Mouse (Mus musculus): Measurements from ENCODE around the gene Vmn2r108. TPM values are rescaled to one million over a fixed set of nuclear protein-coding genes. Genes with fewer than 3 reads are reported as not detected.
"Not testable (repeated sequence)": the region's sequence is repeated elsewhere in the genome, so short reads cannot be mapped to it uniquely, and the experiment has no call there.

Gene Vmn2r108
- not detected in 2 replicates for polyA plus RNA-seq (2014; fragmentation: Nextera tagmentation; extraction: Ambion mirVana)

DNA sequence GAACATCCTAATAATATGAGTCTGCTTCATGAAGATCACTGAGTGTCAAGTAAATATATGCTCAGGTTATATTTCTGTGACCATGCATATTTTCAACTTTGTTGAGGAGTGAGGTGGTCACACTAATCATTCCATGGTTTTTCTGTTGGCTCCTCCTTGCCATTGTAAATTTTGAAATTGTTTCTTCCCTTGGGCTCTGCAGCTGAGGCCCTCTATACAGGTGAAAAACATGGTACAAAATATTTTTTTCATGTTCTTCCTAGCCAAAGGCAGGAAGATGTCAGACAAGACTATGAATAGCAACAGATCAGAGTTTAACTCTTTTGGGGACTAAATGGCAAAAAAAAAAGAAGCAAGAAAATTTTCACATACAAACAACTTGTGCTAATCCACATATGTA, at the start of gene Vmn2r108:
Gene Vmn2r108, minus strand, starts transcription at position 101 of the 400 bp plus-strand sequence.
- no peaks in the 10 kb centered on the region for H3K36me3 ChIP-seq (replicated peaks; ENCODE audit: control insufficient read depth, insufficient read depth, low read depth, low read length)
- no peak within 1 kb of the TSS for H3K27ac ChIP-seq (replicated peaks; ENCODE audit: low read depth, low read length)
- no peak within 1 kb of the TSS for H3K4me3 ChIP-seq (ENCODE audit: low read depth, low read length)
- ATAC-seq (replicated peaks; ENCODE audit: insufficient number of reproducible peaks, low FRiP score, low TSS enrichment, low read depth) (no peak), DNase-seq (ENCODE audit: low spot score) (no peak)
- no peak within 1 kb of the TSS for H3K4me2 ChIP-seq (ENCODE audit: low read depth, low read length)
- H3K27me3 ChIP-seq (ENCODE audit: control insufficient read depth, insufficient read depth, low read length) = no peaks in the 10 kb centered on the region
- no peaks in the 10 kb centered on the region for H3K9me3 ChIP-seq (replicated peaks; ENCODE audit: control insufficient read depth, low read length)
- no peak within 1 kb of the TSS for H3K9ac ChIP-seq (replicated peaks; ENCODE audit: low read length)
- no peaks in the 10 kb centered on the region for H3K4me1 ChIP-seq (ENCODE audit: control insufficient read depth, insufficient read depth, low read length)

DNA sequence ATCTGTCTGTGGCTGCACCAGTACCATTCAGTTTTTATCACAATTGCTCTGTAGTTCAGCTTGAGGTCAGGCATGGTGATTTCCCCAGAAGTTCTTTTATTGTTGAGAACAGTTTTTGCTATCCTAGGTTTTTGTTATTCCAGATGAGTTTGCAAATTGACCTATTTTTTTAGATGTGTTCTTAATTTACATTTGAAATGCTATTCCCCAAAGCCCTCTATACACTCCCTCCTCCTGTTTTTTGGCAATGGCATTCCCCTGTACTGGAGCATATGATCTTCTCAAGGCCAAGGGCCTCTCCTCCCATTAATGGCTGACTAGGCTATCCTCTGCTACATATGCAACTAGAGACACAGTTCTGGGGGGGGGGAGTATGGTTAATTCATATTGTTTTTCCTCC, 27.1 kb upstream of the Vmn2r108 start:
- H3K4me3 ChIP-seq (ENCODE audit: low read depth, low read length); DNase-seq (ENCODE audit: low spot score); H3K4me2 ChIP-seq (ENCODE audit: low read depth, low read length); H3K36me3 ChIP-seq (replicated peaks; ENCODE audit: control insufficient read depth, insufficient read depth, low read depth, low read length); H3K27me3 ChIP-seq (ENCODE audit: control insufficient read depth, insufficient read depth, low read length); H3K27ac ChIP-seq (replicated peaks; ENCODE audit: low read depth, low read length); H3K4me1 ChIP-seq (ENCODE audit: control insufficient read depth, insufficient read depth, low read length); H3K9ac ChIP-seq (replicated peaks; ENCODE audit: low read length); H3K9me3 ChIP-seq (replicated peaks; ENCODE audit: control insufficient read depth, low read length); ATAC-seq (replicated peaks; ENCODE audit: insufficient number of reproducible peaks, low FRiP score, low TSS enrichment, low read depth): not testable (repeated sequence)

DNA sequence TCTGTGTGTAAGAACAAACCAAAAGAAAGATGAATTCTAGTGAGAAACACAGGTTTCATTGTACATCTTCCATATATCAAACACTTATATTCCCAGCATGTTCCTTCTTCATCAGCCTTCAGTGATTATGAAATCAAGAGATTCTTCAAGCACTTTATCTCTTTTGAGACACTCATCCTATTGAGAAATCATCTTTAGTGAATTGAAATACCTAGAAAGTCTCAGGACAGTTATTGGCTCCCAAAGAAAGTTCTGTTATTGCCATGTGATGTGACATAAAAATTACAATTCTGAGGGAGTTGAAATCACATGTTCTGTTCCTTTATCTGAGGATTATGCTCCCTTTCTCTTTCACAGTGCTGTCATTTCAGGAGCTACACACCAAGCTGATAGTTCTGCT, 16.7 kb upstream of the Vmn2r108 start, which contains the start of gene Vmn1r225:
Gene Vmn1r225, plus strand, starts transcription at position 301 of the 400 bp plus-strand sequence.
- no peaks in the 10 kb centered on the region for H3K9me3 ChIP-seq (replicated peaks; ENCODE audit: control insufficient read depth, low read length)
- H3K36me3 ChIP-seq (replicated peaks; ENCODE audit: control insufficient read depth, insufficient read depth, low read depth, low read length) = no peaks in the 10 kb centered on the region
- H3K4me2 ChIP-seq (ENCODE audit: low read depth, low read length) = no peak within 1 kb of the TSS
- no peaks in the 10 kb centered on the region for H3K4me1 ChIP-seq (ENCODE audit: control insufficient read depth, insufficient read depth, low read length)
- DNase-seq (ENCODE audit: low spot score) (no peak), ATAC-seq (replicated peaks; ENCODE audit: insufficient number of reproducible peaks, low FRiP score, low TSS enrichment, low read depth) (no peak)
- H3K27ac ChIP-seq (replicated peaks; ENCODE audit: low read depth, low read length) = no peak within 1 kb of the TSS
- no peak within 1 kb of the TSS for H3K9ac ChIP-seq (replicated peaks; ENCODE audit: low read length)
- no peaks in the 10 kb centered on the region for H3K27me3 ChIP-seq (ENCODE audit: control insufficient read depth, insufficient read depth, low read length)
- no peak within 1 kb of the TSS for H3K4me3 ChIP-seq (ENCODE audit: low read depth, low read length)

DNA sequence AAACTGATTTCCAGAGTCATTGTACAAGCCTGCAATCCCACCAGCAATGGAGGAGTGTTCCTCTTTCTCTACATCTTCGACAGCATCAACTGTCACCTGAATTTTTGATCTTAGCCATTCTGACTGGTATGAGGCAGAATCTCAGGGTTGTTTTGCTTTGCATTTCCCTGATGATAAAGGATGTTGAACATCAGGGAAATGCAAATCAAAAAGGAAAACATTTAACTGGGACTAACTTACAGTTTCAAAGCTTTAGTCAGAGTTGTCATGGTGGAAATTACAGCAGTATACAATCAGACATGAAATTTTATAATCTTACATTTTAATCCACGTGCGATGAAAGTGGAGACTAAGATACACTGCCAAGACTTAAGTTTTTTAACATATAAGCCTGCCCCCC, 7.8 kb downstream of the Vmn2r108 start:
- Histone ChIP-seq H3K4me1 (ENCODE audit: control insufficient read depth, insufficient read depth, low read length) (no peaks in the 10 kb centered on the region), H3K27ac (replicated peaks; ENCODE audit: low read depth, low read length) (no peak overlapping the region), H3K4me3 (ENCODE audit: low read depth, low read length) (no peak overlapping the region), H3K9me3 (replicated peaks; ENCODE audit: control insufficient read depth, low read length) (no peaks in the 10 kb centered on the region), H3K4me2 (ENCODE audit: low read depth, low read length) (no peak overlapping the region), H3K27me3 (ENCODE audit: control insufficient read depth, insufficient read depth, low read length) (no peaks in the 10 kb centered on the region), H3K36me3 (replicated peaks; ENCODE audit: control insufficient read depth, insufficient read depth, low read depth, low read length) (no peaks in the 10 kb centered on the region), H3K9ac (replicated peaks; ENCODE audit: low read length) (no peak overlapping the region)
- 80% methylated on average over 3 of the region's 3 CpGs for WGBS
- no peak for ATAC-seq (replicated peaks; ENCODE audit: insufficient number of reproducible peaks, low FRiP score, low TSS enrichment, low read depth)
- DNase-seq (ENCODE audit: low spot score) = no peak

DNA sequence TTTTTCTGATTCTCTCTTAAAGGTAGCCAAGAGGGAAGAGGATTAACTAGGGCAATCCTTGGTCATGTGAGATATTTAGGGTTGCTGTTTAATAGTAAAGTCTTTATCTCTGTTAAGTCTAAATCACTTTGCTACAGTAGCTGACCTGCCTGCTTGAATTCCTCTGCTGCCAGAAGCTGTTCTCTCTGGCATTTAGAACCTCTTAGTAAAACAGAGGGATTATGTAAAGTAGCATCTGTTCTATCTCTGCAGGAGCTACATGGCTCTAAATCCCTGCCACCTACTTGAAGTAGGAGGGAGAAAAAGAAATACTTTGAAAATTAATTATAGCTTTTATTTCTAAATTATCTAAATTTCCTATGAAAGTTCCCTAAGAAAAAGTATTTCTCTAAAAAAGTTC, 41.9 kb downstream of the Vmn2r108 start:
- no peak overlapping the region for H3K9ac ChIP-seq (replicated peaks; ENCODE audit: low read length)
- no peak overlapping the region for H3K27ac ChIP-seq (replicated peaks; ENCODE audit: low read depth, low read length)
- no peaks in the 10 kb centered on the region for H3K27me3 ChIP-seq (ENCODE audit: control insufficient read depth, insufficient read depth, low read length)
- H3K4me2 ChIP-seq (ENCODE audit: low read depth, low read length) = no peak overlapping the region
- H3K4me3 ChIP-seq (ENCODE audit: low read depth, low read length) = no peak overlapping the region
- ATAC-seq (replicated peaks; ENCODE audit: insufficient number of reproducible peaks, low FRiP score, low TSS enrichment, low read depth) = no peak
- no peaks in the 10 kb centered on the region for H3K9me3 ChIP-seq (replicated peaks; ENCODE audit: control insufficient read depth, low read length)
- H3K36me3 ChIP-seq (replicated peaks; ENCODE audit: control insufficient read depth, insufficient read depth, low read depth, low read length) = no peaks in the 10 kb centered on the region
- H3K4me1 ChIP-seq (ENCODE audit: control insufficient read depth, insufficient read depth, low read length) = no peaks in the 10 kb centered on the region
- no peak for DNase-seq (ENCODE audit: low spot score)

DNA sequence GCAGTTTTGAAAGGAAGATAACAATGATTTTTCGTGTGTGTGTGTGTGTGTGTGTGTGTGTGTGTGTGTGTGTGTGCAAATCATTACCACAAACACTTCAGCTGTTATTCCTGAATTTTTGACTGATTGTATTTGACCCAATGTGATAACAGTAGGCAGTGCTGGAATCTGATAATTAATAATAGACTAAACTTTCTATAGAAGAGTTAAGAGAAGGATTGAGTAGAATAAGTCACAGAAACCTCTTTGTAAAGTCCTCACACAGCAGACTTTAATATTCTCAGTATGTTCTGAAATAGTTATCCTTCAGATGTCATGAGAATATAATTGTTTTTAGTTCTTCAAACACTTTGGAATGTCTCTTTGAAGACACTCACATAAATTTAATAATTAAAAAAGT, 67.3 kb downstream of the Vmn2r108 start, which contains the start of gene Vmn1r224:
Gene Vmn1r224, plus strand, starts transcription at position 301 of the 400 bp plus-strand sequence.
- no peaks in the 10 kb centered on the region for H3K4me1 ChIP-seq (ENCODE audit: control insufficient read depth, insufficient read depth, low read length)
- DNase-seq (ENCODE audit: low spot score) (no peak), ATAC-seq (replicated peaks; ENCODE audit: insufficient number of reproducible peaks, low FRiP score, low TSS enrichment, low read depth) (no peak)
- no peak within 1 kb of the TSS for H3K9ac ChIP-seq (replicated peaks; ENCODE audit: low read length)
- whole genome bisulfite sequencing = 50% methylated on average over 1 of the region's 1 CpGs
- no peaks in the 10 kb centered on the region for H3K27me3 ChIP-seq (ENCODE audit: control insufficient read depth, insufficient read depth, low read length)
- no peak within 1 kb of the TSS for H3K4me3 ChIP-seq (ENCODE audit: low read depth, low read length)
- no peak within 1 kb of the TSS for H3K4me2 ChIP-seq (ENCODE audit: low read depth, low read length)
- H3K36me3 ChIP-seq (replicated peaks; ENCODE audit: control insufficient read depth, insufficient read depth, low read depth, low read length) = no peaks in the 10 kb centered on the region
- H3K9me3 ChIP-seq (replicated peaks; ENCODE audit: control insufficient read depth, low read length) = peaks cover 2% of the 10 kb centered on the region; the same call in 1 of the 2 replicates
- H3K27ac ChIP-seq (replicated peaks; ENCODE audit: low read depth, low read length) = no peak within 1 kb of the TSS

Other genes with a start within 250 kb of the Vmn2r108 start
- not detected in 2 replicates for gene Vmn2r105, start 246.3 kb downstream of the Vmn2r108 start, polyA plus RNA-seq (2014; fragmentation: Nextera tagmentation; extraction: Ambion mirVana)
- gene Vmn2r106, start 195.8 kb downstream of the Vmn2r108 start, polyA plus RNA-seq (2014; fragmentation: Nextera tagmentation; extraction: Ambion mirVana) = not detected in 2 replicates
- gene Vmn2r107, start 136.1 kb downstream of the Vmn2r108 start, polyA plus RNA-seq (2014; fragmentation: Nextera tagmentation; extraction: Ambion mirVana) = not detected in 2 replicates
- not detected in 2 replicates for gene Vmn1r224, start 67.2 kb downstream of the Vmn2r108 start, polyA plus RNA-seq (2014; fragmentation: Nextera tagmentation; extraction: Ambion mirVana)
- gene Vmn1r225, start 16.8 kb upstream of the Vmn2r108 start, polyA plus RNA-seq (2014; fragmentation: Nextera tagmentation; extraction: Ambion mirVana) = not detected in 2 replicates
- not detected in 2 replicates for gene Vmn2r109, start 83.4 kb upstream of the Vmn2r108 start, polyA plus RNA-seq (2014; fragmentation: Nextera tagmentation; extraction: Ambion mirVana)
- 0.04 and 0.06 TPM in 2 replicates for gene Vmn2r110, start 115.1 kb upstream of the Vmn2r108 start, polyA plus RNA-seq (2014; fragmentation: Nextera tagmentation; extraction: Ambion mirVana)
- not detected in 2 replicates for gene Fpr-rs3, start 143.5 kb upstream of the Vmn2r108 start, polyA plus RNA-seq (2014; fragmentation: Nextera tagmentation; extraction: Ambion mirVana)
- gene Vmn1r226, start 201.5 kb upstream of the Vmn2r108 start, polyA plus RNA-seq (2014; fragmentation: Nextera tagmentation; extraction: Ambion mirVana) = not detected in 2 replicates
- gene Vmn1r227, start 248.5 kb upstream of the Vmn2r108 start, polyA plus RNA-seq (2014; fragmentation: Nextera tagmentation; extraction: Ambion mirVana) = not detected in 2 replicates

Measured in embryonic facial prominence, embryonic 11.5 days (tissue).